In the genomic region with DNA sequence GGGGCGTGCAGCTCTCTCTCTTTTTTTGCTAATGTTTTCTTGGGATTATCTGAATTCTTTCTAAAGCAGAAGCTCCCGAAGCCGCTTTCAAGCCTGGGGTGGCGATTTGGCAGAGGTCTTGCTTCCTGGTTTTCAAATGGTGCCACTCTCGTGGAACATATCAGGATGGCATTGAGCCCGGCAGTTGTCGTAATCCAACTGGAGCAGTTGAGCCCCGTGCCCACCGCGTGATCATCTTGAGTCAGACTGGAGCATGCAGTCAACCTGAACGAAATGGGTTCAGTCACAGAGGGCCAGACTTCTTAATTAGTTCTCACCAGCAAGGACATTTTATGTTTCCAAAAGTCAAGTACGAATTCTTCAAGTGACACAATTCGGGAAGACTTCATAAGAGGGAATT, we compare ENCODE assay signal across 21 mouse cellular contexts.
DNase-seq lines count a peak whose midpoint lies in the region; ATAC-seq and TF ChIP-seq lines count a peak whose summit lies in the region.
"Had no signal": no experiment of that assay in that cellular context is flagged by ENCODE, and none has a peak within 500 bp of the region (broad histone marks: within the 10 kb centered on the region; RNA-seq: fewer than 3 reads in every experiment).

No protein-coding gene starts in this region.

- no peak for ATAC-seq in hindbrain, postnatal 0 days
- ATAC-seq in hindbrain, embryonic 12.5 days (ENCODE audit: low FRiP score) = no peak
- peak; percentile 89 for ATAC-seq in Patski
- ATAC-seq: activated CD4-positive, CD25-positive, alpha-beta regulatory T cell, adult 4 months; CD4-positive, CD25-positive, alpha-beta regulatory T cell, adult 4 months; forebrain, embryonic 13.5 days; forebrain, postnatal 0 days; hindbrain, embryonic 16.5 days had no signal

- H3K27me3 ChIP-seq in hindbrain, postnatal 0 days (ENCODE audit: insufficient read depth, low read length) = no peaks in the 10 kb centered on the region
- H3K27me3 ChIP-seq in hindbrain, embryonic 12.5 days = no peaks in the 10 kb centered on the region
- no peaks in the 10 kb centered on the region for H3K27me3 ChIP-seq in Patski
- H3K27me3 ChIP-seq: embryonic facial prominence, embryonic 13.5 days; forebrain, embryonic 13.5 days; heart, embryonic 13.5 days had no signal

- POLR2A ChIA-PET in Patski (lab: Charles Lee) = no interaction called here

- H3K27ac ChIP-seq in hindbrain, postnatal 0 days = no peak overlapping the region
- no peak overlapping the region for H3K27ac ChIP-seq in hindbrain, embryonic 12.5 days
- H3K27ac ChIP-seq: embryonic facial prominence, embryonic 13.5 days; forebrain, embryonic 13.5 days; heart, embryonic 13.5 days had no signal

- no peak overlapping the region for H3K9ac ChIP-seq in hindbrain, postnatal 0 days (replicated peaks; ENCODE audit: low read length)
- no peak overlapping the region for H3K9ac ChIP-seq in hindbrain, embryonic 12.5 days
- H3K9ac ChIP-seq: embryonic facial prominence, embryonic 13.5 days; forebrain, embryonic 13.5 days; forebrain, postnatal 0 days; heart, embryonic 13.5 days had no signal

- in situ Hi-C loops in Patski (cut with MboI; ENCODE audit: low pct_unique_long_range_greater_than_20kb) = no loop called here

- WGBS in hindbrain, postnatal 0 days = 67% methylated on average over 13 of the region's 13 CpGs
- WGBS in hindbrain, embryonic 12.5 days = 96% methylated on average over 13 of the region's 13 CpGs

- H3K9me3 ChIP-seq in hindbrain, postnatal 0 days (ENCODE audit: low read length) = no peaks in the 10 kb centered on the region
- no peaks in the 10 kb centered on the region for H3K9me3 ChIP-seq in hindbrain, embryonic 12.5 days (replicated peaks)
- H3K9me3 ChIP-seq: embryonic facial prominence, embryonic 13.5 days; forebrain, embryonic 13.5 days; G1E; heart, embryonic 13.5 days had no signal

- H3K4me1 ChIP-seq in hindbrain, postnatal 0 days (ENCODE audit: insufficient read depth, low read length) = no peaks in the 10 kb centered on the region
- no peaks in the 10 kb centered on the region for H3K4me1 ChIP-seq in hindbrain, embryonic 12.5 days
- H3K4me1 ChIP-seq: embryonic facial prominence, embryonic 13.5 days; forebrain, embryonic 13.5 days; heart, embryonic 13.5 days had no signal

- no peak overlapping the region for H3K4me2 ChIP-seq in hindbrain, postnatal 0 days (ENCODE audit: low read depth, low read length)
- H3K4me2 ChIP-seq in hindbrain, embryonic 12.5 days (replicated peaks) = no peak overlapping the region
- H3K4me2 ChIP-seq: embryonic facial prominence, embryonic 13.5 days; forebrain, embryonic 13.5 days; heart, embryonic 13.5 days had no signal

- TF ChIP-seq CTCF in hindbrain, postnatal 0 days (IDR thresholded peaks at IDR 0.05; ENCODE audit: low read depth) = no peak
- TF ChIP-seq CTCF in Patski (IDR thresholded peaks at IDR 0.05) = no peak

- CTCF ChIA-PET in Patski (lab: Charles Lee) = no interaction called here

- no peak overlapping the region for H3K4me3 ChIP-seq in hindbrain, postnatal 0 days (ENCODE audit: low read length)
- H3K4me3 ChIP-seq in hindbrain, embryonic 12.5 days = no peak overlapping the region
- H3K4me3 ChIP-seq: embryonic facial prominence, embryonic 13.5 days; forebrain, embryonic 13.5 days; heart, embryonic 13.5 days had no signal

- H3K36me3 ChIP-seq in hindbrain, postnatal 0 days (ENCODE audit: insufficient read depth, low read length) = no peaks in the 10 kb centered on the region
- no peaks in the 10 kb centered on the region for H3K36me3 ChIP-seq in hindbrain, embryonic 12.5 days
- H3K36me3 ChIP-seq: embryonic facial prominence, embryonic 13.5 days; G1E; heart, embryonic 13.5 days had no signal

- DNase-seq in hindbrain, postnatal 0 days (ENCODE audit: low spot score) = peak; percentile 18
- peak; percentile 18 to 49 for DNase-seq in kidney, adult 8-10 months
- DNase-seq in kidney, postnatal 10 days = no peak
- peak; percentile 25 for DNase-seq in Patski (ENCODE audit: low read depth, low spot score)
- DNase-seq in kidney, postnatal 25 days = peak; percentile 13 to 51
- no peak for DNase-seq in layer of hippocampus, adult 9-10 months (ENCODE audit: low spot score)
- DNase-seq: adrenal gland, adult 2 months; adrenal gland, postnatal 25 days; cerebellum, adult 2 months; cerebellum, postnatal 36 days; forebrain, postnatal 0 days; gastrocnemius, postnatal 14 days; heart, postnatal 36 days had no signal

Comparison
In these comparisons a context has a peak if more than half of its experiments do, and no peak if none do; other contexts are left out.
1. DNase-seq: peak in hindbrain, postnatal 0 days (single experiment), kidney, adult 8-10 months (2 of 2), Patski (single experiment) and kidney, postnatal 25 days (2 of 2); none in kidney, postnatal 10 days (single experiment) and layer of hippocampus, adult 9-10 months (single experiment).